Mouse (Mus musculus): ENCODE measurements around the gene Tspan5. TPM values are rescaled to one million over a fixed set of nuclear protein-coding genes. Genes with fewer than 3 reads are reported as not detected.

Tspan5 gene
- polyA plus RNA-seq, 1 experiment, result 23.8 TPM

- TF ChIP-seq CTCF (conservative IDR thresholded peaks at IDR 0.05; ENCODE audit: insufficient read depth, insufficient read length, low read depth, low read length) (no peak), POLR2A (IDR thresholded peaks at IDR 0.05; ENCODE audit: low read depth, low read length) (no peak)
- H3K4me3 ChIP-seq (ENCODE audit: insufficient read depth, low read depth, low read length), result no peak overlapping the region
- H3K36me3 ChIP-seq (ENCODE audit: control insufficient read depth, insufficient read depth, low read length), result no peaks in the 10 kb centered on the region
- no peak for DNase-seq
- no peak overlapping the region for H3K27ac ChIP-seq (ENCODE audit: insufficient read depth, low read depth, low read length)
- H3K27me3 ChIP-seq (replicated peaks; ENCODE audit: control insufficient read depth, insufficient read depth, low read length), result no peaks in the 10 kb centered on the region
- 97% methylated on average over 6 of the region's 6 CpGs for whole genome bisulfite sequencing
- no peaks in the 10 kb centered on the region for H3K4me1 ChIP-seq (ENCODE audit: control insufficient read depth, insufficient read depth, low read length)
Measured at GRCm38 (mm10) chr3:138875936-138876335, 133.9 kb downstream of the Tspan5 start.

- TF ChIP-seq POLR2A (IDR thresholded peaks at IDR 0.05; ENCODE audit: low read depth, low read length), result no peak
- no peak overlapping the region for H3K27ac ChIP-seq (ENCODE audit: insufficient read depth, low read depth, low read length)
- no peaks in the 10 kb centered on the region for H3K4me1 ChIP-seq (ENCODE audit: control insufficient read depth, insufficient read depth, low read length)
- no peak overlapping the region for H3K4me3 ChIP-seq (ENCODE audit: insufficient read depth, low read depth, low read length)
- no peak for DNase-seq
- H3K27me3 ChIP-seq (replicated peaks; ENCODE audit: control insufficient read depth, insufficient read depth, low read length), result no peaks in the 10 kb centered on the region
- 97% methylated on average over 10 of the region's 10 CpGs for WGBS
- H3K36me3 ChIP-seq (ENCODE audit: control insufficient read depth, insufficient read depth, low read length), result no peaks in the 10 kb centered on the region
Measured at GRCm38 (mm10) chr3:138876418-138876817, 134.4 kb downstream of the Tspan5 start.

GRCm38 (mm10) chr3:138876931-138877361 is 135.0 kb downstream of the Tspan5 start:
- DNase-seq, result no peak
- no peaks in the 10 kb centered on the region for H3K36me3 ChIP-seq (ENCODE audit: control insufficient read depth, insufficient read depth, low read length)
- H3K27me3 ChIP-seq (replicated peaks; ENCODE audit: control insufficient read depth, insufficient read depth, low read length), result no peaks in the 10 kb centered on the region
- WGBS, result 95% methylated on average over 14 of the region's 14 CpGs
- H3K4me3 ChIP-seq (ENCODE audit: insufficient read depth, low read depth, low read length), result no peak overlapping the region
- no peaks in the 10 kb centered on the region for H3K4me1 ChIP-seq (ENCODE audit: control insufficient read depth, insufficient read depth, low read length)
- TF ChIP-seq CTCF (conservative IDR thresholded peaks at IDR 0.05; ENCODE audit: insufficient read depth, insufficient read length, low read depth, low read length) (no peak), POLR2A (IDR thresholded peaks at IDR 0.05; ENCODE audit: low read depth, low read length) (no peak)
- H3K27ac ChIP-seq (ENCODE audit: insufficient read depth, low read depth, low read length), result no peak overlapping the region

GRCm38 (mm10) chr3:138877741-138878140 is 135.7 kb downstream of the Tspan5 start:
- Histone ChIP-seq H3K36me3 (ENCODE audit: control insufficient read depth, insufficient read depth, low read length) (no peaks in the 10 kb centered on the region), H3K27ac (ENCODE audit: insufficient read depth, low read depth, low read length) (no peak overlapping the region), H3K4me3 (ENCODE audit: insufficient read depth, low read depth, low read length) (no peak overlapping the region), H3K27me3 (replicated peaks; ENCODE audit: control insufficient read depth, insufficient read depth, low read length) (no peaks in the 10 kb centered on the region), H3K4me1 (ENCODE audit: control insufficient read depth, insufficient read depth, low read length) (no peaks in the 10 kb centered on the region)
- TF ChIP-seq POLR2A (IDR thresholded peaks at IDR 0.05; ENCODE audit: low read depth, low read length) (no peak), CTCF (conservative IDR thresholded peaks at IDR 0.05; ENCODE audit: insufficient read depth, insufficient read length, low read depth, low read length) (no peak)
- DNase-seq, result no peak
- WGBS, result 53% methylated on average over 4 of the region's 4 CpGs

DNA sequence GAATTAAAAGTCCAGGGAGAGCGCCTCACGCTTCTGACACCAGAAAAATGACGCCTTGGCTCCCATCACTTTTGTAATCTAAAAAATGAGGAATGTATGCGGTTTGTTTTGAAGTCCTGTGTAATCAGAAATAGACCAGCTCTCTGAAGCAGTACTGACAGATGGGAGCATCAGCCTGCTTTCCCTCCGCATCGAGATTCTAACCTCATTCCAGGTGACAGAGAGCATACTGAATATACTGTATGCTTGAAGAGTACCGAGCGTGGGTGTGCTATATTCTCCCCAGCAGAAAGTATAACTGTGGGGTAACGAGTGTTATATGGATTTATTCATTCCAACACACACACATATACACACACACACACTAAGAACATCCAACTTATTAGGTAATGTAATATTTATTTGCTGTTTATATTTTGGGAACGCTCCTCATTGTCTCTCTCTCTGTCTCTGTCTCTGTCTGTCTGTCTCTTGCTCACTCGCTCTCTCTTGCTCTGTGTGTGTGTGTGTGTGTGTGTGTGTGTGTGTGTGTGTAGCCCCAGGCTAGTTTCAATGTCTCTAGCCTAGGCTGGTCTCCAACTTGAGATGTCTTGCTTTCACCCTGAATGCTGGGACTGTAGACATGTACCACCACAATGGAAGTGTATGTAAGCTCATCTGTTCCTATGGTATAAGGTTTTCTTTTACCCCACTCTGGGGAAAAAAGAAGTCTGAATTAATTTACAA is 139.2 kb downstream of the Tspan5 start:
- no peak for DNase-seq
- no peak for TF ChIP-seq POLR2A (IDR thresholded peaks at IDR 0.05; ENCODE audit: low read depth, low read length)
- TF ChIP-seq CTCF (conservative IDR thresholded peaks at IDR 0.05; ENCODE audit: insufficient read depth, insufficient read length, low read depth, low read length), result no peak
- H3K36me3 ChIP-seq (ENCODE audit: control insufficient read depth, insufficient read depth, low read length), result no peaks in the 10 kb centered on the region
- H3K4me3 ChIP-seq (ENCODE audit: insufficient read depth, low read depth, low read length), result no peak overlapping the region
- 98% methylated on average over 11 of the region's 11 CpGs for WGBS
- H3K4me1 ChIP-seq (ENCODE audit: control insufficient read depth, insufficient read depth, low read length), result no peaks in the 10 kb centered on the region
- H3K27ac ChIP-seq (ENCODE audit: insufficient read depth, low read depth, low read length), result no peak overlapping the region
- no peaks in the 10 kb centered on the region for H3K27me3 ChIP-seq (replicated peaks; ENCODE audit: control insufficient read depth, insufficient read depth, low read length)

GRCm38 (mm10) chr3:138881725-138882347 is 139.8 kb downstream of the Tspan5 start:
- WGBS, result 78% methylated on average over 6 of the region's 6 CpGs
- no peak for DNase-seq
- Histone ChIP-seq H3K4me3 (ENCODE audit: insufficient read depth, low read depth, low read length) (no peak overlapping the region), H3K27ac (ENCODE audit: insufficient read depth, low read depth, low read length) (no peak overlapping the region), H3K4me1 (ENCODE audit: control insufficient read depth, insufficient read depth, low read length) (no peaks in the 10 kb centered on the region), H3K27me3 (replicated peaks; ENCODE audit: control insufficient read depth, insufficient read depth, low read length) (no peaks in the 10 kb centered on the region), H3K36me3 (ENCODE audit: control insufficient read depth, insufficient read depth, low read length) (no peaks in the 10 kb centered on the region)
- no peak for TF ChIP-seq CTCF (conservative IDR thresholded peaks at IDR 0.05; ENCODE audit: insufficient read depth, insufficient read length, low read depth, low read length)
- TF ChIP-seq POLR2A (IDR thresholded peaks at IDR 0.05; ENCODE audit: low read depth, low read length), result no peak

- no peaks in the 10 kb centered on the region for H3K36me3 ChIP-seq (ENCODE audit: control insufficient read depth, insufficient read depth, low read length)
- 82% methylated on average over 5 of the region's 5 CpGs for WGBS
Measured at GRCm38 (mm10) chr3:138886121-138886520, 144.1 kb downstream of the Tspan5 start.

More at GRCm38 (mm10) chr3:138886121-138886520, 144.1 kb downstream of the Tspan5 start:
- H3K4me1 ChIP-seq (ENCODE audit: control insufficient read depth, insufficient read depth, low read length), result no peaks in the 10 kb centered on the region
- H3K27me3 ChIP-seq (replicated peaks; ENCODE audit: control insufficient read depth, insufficient read depth, low read length), result no peaks in the 10 kb centered on the region
- DNase-seq, result no peak
- TF ChIP-seq CTCF (conservative IDR thresholded peaks at IDR 0.05; ENCODE audit: insufficient read depth, insufficient read length, low read depth, low read length) (no peak), POLR2A (IDR thresholded peaks at IDR 0.05; ENCODE audit: low read depth, low read length) (no peak)
- no peak overlapping the region for H3K27ac ChIP-seq (ENCODE audit: insufficient read depth, low read depth, low read length)
- no peak overlapping the region for H3K4me3 ChIP-seq (ENCODE audit: insufficient read depth, low read depth, low read length)
